Comparison of ENCODE assay signal across 18 mouse cellular contexts in the genomic region with DNA sequence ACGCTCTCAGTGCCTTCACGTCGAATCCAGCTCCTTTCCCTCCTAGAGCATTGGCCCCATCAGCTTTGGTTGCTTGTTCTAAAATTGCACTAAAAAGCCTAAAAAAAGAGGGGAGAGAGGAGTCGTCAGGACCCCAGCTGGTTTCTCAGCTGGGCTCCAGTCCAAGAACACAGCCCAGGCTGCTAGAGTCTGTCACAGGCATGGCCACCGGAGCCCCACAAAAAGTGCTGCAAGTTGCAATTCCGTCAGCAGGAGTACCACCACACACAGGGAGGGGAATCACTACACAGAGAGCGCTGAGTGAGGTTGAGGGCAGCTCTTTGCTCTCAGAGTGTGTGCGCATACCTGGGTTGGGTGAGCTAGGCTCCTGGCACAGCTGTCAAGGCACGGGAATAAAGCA.
DNase-seq lines count a peak whose midpoint lies in the region; ATAC-seq lines count a peak whose summit lies in the region.
"Had no signal": no experiment of that assay in that cellular context is flagged by ENCODE, and none has a peak within 500 bp of the region (broad histone marks: within the 10 kb centered on the region; RNA-seq: fewer than 3 reads in every experiment).

No protein-coding gene starts in this region.

- H3K4me1 ChIP-seq in limb, embryonic 15.5 days: peaks cover 17% of the 10 kb centered on the region; the same call in 1 of the 2 replicates
- H3K4me1 ChIP-seq: midbrain, embryonic 10.5 days had no signal

- no peak overlapping the region for H3K9ac ChIP-seq in limb, embryonic 15.5 days
- H3K9ac ChIP-seq: heart, embryonic 12.5 days; liver, embryonic 14.5 days had no signal

- ATAC-seq in limb, embryonic 15.5 days (ENCODE audit: insufficient number of reproducible peaks, low FRiP score, low TSS enrichment, low read depth): peak; percentile 50
- ATAC-seq: activated CD4-positive, CD25-positive, alpha-beta regulatory T cell, adult 4 months; Patski had no signal

- no peaks in the 10 kb centered on the region for H3K27me3 ChIP-seq in limb, embryonic 15.5 days
- H3K27me3 ChIP-seq: heart, embryonic 12.5 days; Patski had no signal

- 57% methylated on average over 9 of the region's 9 CpGs for WGBS in limb, embryonic 15.5 days

- peak; percentile 35 to 38 for DNase-seq in frontal cortex, postnatal 10 days (ENCODE audit: low spot score in 2 of 2)
- DNase-seq in frontal cortex, adult 2 months (ENCODE audit: extremely low spot score in 1 of 2, low spot score in 1 of 2): no peak
- DNase-seq in layer of hippocampus, postnatal 10 days (ENCODE audit: low spot score in 2 of 2): peak; percentile 33 to 49
- no peak for DNase-seq in layer of hippocampus, postnatal 25 days (ENCODE audit: extremely low spot score in 1 of 2, low spot score in 1 of 2)
- peak; percentile 77 to 86 for DNase-seq in right cerebral cortex, postnatal 10 days (ENCODE audit: low spot score in 2 of 2)
- no peak for DNase-seq in right cerebral cortex, adult 18-20 months
- no peak for DNase-seq in embryo, embryonic 10 days (ENCODE audit: low spot score)
- DNase-seq: adrenal gland, postnatal 36 days; cerebellum, adult 9-11 months; heart, postnatal 36 days; kidney, adult 8-10 months; kidney, postnatal 36 days had no signal

- no peaks in the 10 kb centered on the region for H3K9me3 ChIP-seq in limb, embryonic 15.5 days

- H3K36me3 ChIP-seq in limb, embryonic 15.5 days: peaks cover 13% of the 10 kb centered on the region; the same call in 1 of the 2 replicates
- H3K36me3 ChIP-seq: midbrain, embryonic 10.5 days had no signal

- no peak overlapping the region for H3K4me2 ChIP-seq in limb, embryonic 15.5 days
- H3K4me2 ChIP-seq: heart, embryonic 12.5 days had no signal

- no peak overlapping the region for H3K4me3 ChIP-seq in limb, embryonic 15.5 days
- H3K4me3 ChIP-seq: heart, embryonic 12.5 days; midbrain, embryonic 10.5 days had no signal

- 0 out of 2 replicates have a peak overlapping the region, but pooled peaks have one; percentile 19 for H3K27ac ChIP-seq in limb, embryonic 15.5 days
- H3K27ac ChIP-seq: liver, embryonic 14.5 days; midbrain, embryonic 10.5 days had no signal

Comparison
In these comparisons a context has a peak if more than half of its experiments do, and no peak if none do; other contexts are left out.
1. DNase-seq: peak in frontal cortex, postnatal 10 days (2 of 2), layer of hippocampus, postnatal 10 days (2 of 2) and right cerebral cortex, postnatal 10 days (2 of 2); none in frontal cortex, adult 2 months (0 of 2), layer of hippocampus, postnatal 25 days (0 of 2), right cerebral cortex, adult 18-20 months (single experiment) and embryo, embryonic 10 days (single experiment).